Mouse (Mus musculus): ENCODE data around the gene Pimreg. TPM values are rescaled to one million over a fixed set of nuclear protein-coding genes. Genes with fewer than 3 reads are reported as not detected.

The Pimreg gene
- polyA plus RNA-seq, 1 experiment: 156 TPM

GRCm38 (mm10) chr11:72024193-72024781 lies 17.5 kb upstream of the Pimreg start:
- H3K36me3 ChIP-seq (ENCODE audit: control insufficient read depth, insufficient read depth): no peaks in the 10 kb centered on the region
- H3K27me3 ChIP-seq (ENCODE audit: control insufficient read depth, insufficient read depth, insufficient read length): peaks cover 11% of the 10 kb centered on the region
- H3K4me3 ChIP-seq (ENCODE audit: insufficient read depth, poor library complexity, severe bottlenecking): no peak overlapping the region
- no peaks in the 10 kb centered on the region for H3K79me3 ChIP-seq (ENCODE audit: low read depth)
- H3ac ChIP-seq (ENCODE audit: control insufficient read depth, insufficient read length, low read depth): no peak overlapping the region
- H3K79me2 ChIP-seq (ENCODE audit: control insufficient read depth, insufficient read depth): no peaks in the 10 kb centered on the region
- no peak for TF ChIP-seq FOSL1 (IDR thresholded peaks at IDR 0.05; ENCODE audit: insufficient read depth, low read length, poor library complexity, severe bottlenecking)
- TF ChIP-seq USF1 (IDR thresholded peaks at IDR 0.05; ENCODE audit: low read depth): no peak
- no peak for TF ChIP-seq MYOG (IDR thresholded peaks at IDR 0.05; ENCODE audit: control insufficient read depth, extremely low read depth, insufficient read length)
- TF ChIP-seq MAX (IDR thresholded peaks at IDR 0.05): no peak
- peak; percentile 68 for TF ChIP-seq CTCF (IDR thresholded peaks at IDR 0.05; ENCODE audit: control insufficient read depth, insufficient read depth, insufficient read length)
- TF ChIP-seq MYOD1 (IDR thresholded peaks at IDR 0.05; ENCODE audit: control insufficient read depth, insufficient read length, low read depth): no peak

- Histone ChIP-seq H3K79me3 (ENCODE audit: low read depth) (no peaks in the 10 kb centered on the region), H3K4me3 (ENCODE audit: insufficient read depth, poor library complexity, severe bottlenecking) (no peak overlapping the region), H3K36me3 (ENCODE audit: control insufficient read depth, insufficient read depth) (no peaks in the 10 kb centered on the region), H3ac (ENCODE audit: control insufficient read depth, insufficient read length, low read depth) (no peak overlapping the region), H3K79me2 (ENCODE audit: control insufficient read depth, insufficient read depth) (no peaks in the 10 kb centered on the region), H3K27me3 (ENCODE audit: control insufficient read depth, insufficient read depth, insufficient read length) (peaks cover 21% of the 10 kb centered on the region)
- TF ChIP-seq USF1 (IDR thresholded peaks at IDR 0.05; ENCODE audit: low read depth) (no peak), MYOG (IDR thresholded peaks at IDR 0.05; ENCODE audit: control insufficient read depth, extremely low read depth, insufficient read length) (no peak), CTCF (IDR thresholded peaks at IDR 0.05; ENCODE audit: control insufficient read depth, insufficient read depth, insufficient read length) (peak; percentile 22), MYOD1 (IDR thresholded peaks at IDR 0.05; ENCODE audit: control insufficient read depth, insufficient read length, low read depth) (no peak)
These were observed 16.0 kb upstream of the Pimreg start for GRCm38 (mm10) chr11:72025843-72026242.

GRCm38 (mm10) chr11:72026516-72026915 lies 15.3 kb upstream of the Pimreg start:
- H3K79me3 ChIP-seq (ENCODE audit: low read depth): no peaks in the 10 kb centered on the region
- TF ChIP-seq MAX (IDR thresholded peaks at IDR 0.05) (no peak), CTCF (IDR thresholded peaks at IDR 0.05; ENCODE audit: control insufficient read depth, insufficient read depth, insufficient read length) (no peak), FOSL1 (IDR thresholded peaks at IDR 0.05; ENCODE audit: insufficient read depth, low read length, poor library complexity, severe bottlenecking) (no peak), CEBPB (IDR thresholded peaks at IDR 0.05; ENCODE audit: low read depth) (no peak), MYOD1 (IDR thresholded peaks at IDR 0.05; ENCODE audit: control insufficient read depth, insufficient read length, low read depth) (no peak), MYOG (IDR thresholded peaks at IDR 0.05; ENCODE audit: control insufficient read depth, extremely low read depth, insufficient read length) (no peak), USF1 (IDR thresholded peaks at IDR 0.05; ENCODE audit: low read depth) (no peak)
- H3K79me2 ChIP-seq (ENCODE audit: control insufficient read depth, insufficient read depth): no peaks in the 10 kb centered on the region
- no peaks in the 10 kb centered on the region for H3K36me3 ChIP-seq (ENCODE audit: control insufficient read depth, insufficient read depth)
- H3ac ChIP-seq (ENCODE audit: control insufficient read depth, insufficient read length, low read depth): no peak overlapping the region
- H3K4me3 ChIP-seq (ENCODE audit: insufficient read depth, poor library complexity, severe bottlenecking): no peak overlapping the region
- H3K27me3 ChIP-seq (ENCODE audit: control insufficient read depth, insufficient read depth, insufficient read length): peaks cover 21% of the 10 kb centered on the region

GRCm38 (mm10) chr11:72027836-72028235 lies 14.0 kb upstream of the Pimreg start:
- H3K36me3 ChIP-seq (ENCODE audit: control insufficient read depth, insufficient read depth): no peaks in the 10 kb centered on the region
- no peak for TF ChIP-seq MYOD1 (IDR thresholded peaks at IDR 0.05; ENCODE audit: control insufficient read depth, insufficient read length, low read depth)
- TF ChIP-seq CTCF (IDR thresholded peaks at IDR 0.05; ENCODE audit: control insufficient read depth, insufficient read depth, insufficient read length): no peak
- no peak for TF ChIP-seq CEBPB (IDR thresholded peaks at IDR 0.05; ENCODE audit: low read depth)
- TF ChIP-seq FOSL1 (IDR thresholded peaks at IDR 0.05; ENCODE audit: insufficient read depth, low read length, poor library complexity, severe bottlenecking): no peak
- TF ChIP-seq MAX (IDR thresholded peaks at IDR 0.05): no peak
- no peak for TF ChIP-seq MYOG (IDR thresholded peaks at IDR 0.05; ENCODE audit: control insufficient read depth, extremely low read depth, insufficient read length)
- no peak for TF ChIP-seq USF1 (IDR thresholded peaks at IDR 0.05; ENCODE audit: low read depth)
- no peaks in the 10 kb centered on the region for H3K79me2 ChIP-seq (ENCODE audit: control insufficient read depth, insufficient read depth)
- H3K4me3 ChIP-seq (ENCODE audit: insufficient read depth, poor library complexity, severe bottlenecking): no peak overlapping the region
- H3K79me3 ChIP-seq (ENCODE audit: low read depth): no peaks in the 10 kb centered on the region
- H3K27me3 ChIP-seq (ENCODE audit: control insufficient read depth, insufficient read depth, insufficient read length): peaks cover 21% of the 10 kb centered on the region
- H3ac ChIP-seq (ENCODE audit: control insufficient read depth, insufficient read length, low read depth): no peak overlapping the region

- peaks cover 21% of the 10 kb centered on the region for H3K27me3 ChIP-seq (ENCODE audit: control insufficient read depth, insufficient read depth, insufficient read length)
- H3K79me2 ChIP-seq (ENCODE audit: control insufficient read depth, insufficient read depth): no peaks in the 10 kb centered on the region
- H3K4me3 ChIP-seq (ENCODE audit: insufficient read depth, poor library complexity, severe bottlenecking): no peak overlapping the region
- H3K79me3 ChIP-seq (ENCODE audit: low read depth): no peaks in the 10 kb centered on the region
- no peak for TF ChIP-seq USF1 (IDR thresholded peaks at IDR 0.05; ENCODE audit: low read depth)
- TF ChIP-seq CTCF (IDR thresholded peaks at IDR 0.05; ENCODE audit: control insufficient read depth, insufficient read depth, insufficient read length): peak; percentile 77
- no peaks in the 10 kb centered on the region for H3K36me3 ChIP-seq (ENCODE audit: control insufficient read depth, insufficient read depth)
- H3ac ChIP-seq (ENCODE audit: control insufficient read depth, insufficient read length, low read depth): no peak overlapping the region
These were observed 12.7 kb upstream of the Pimreg start for GRCm38 (mm10) chr11:72029143-72029542.

- Histone ChIP-seq H3K4me3 (ENCODE audit: insufficient read depth, poor library complexity, severe bottlenecking) (no peak overlapping the region), H3K36me3 (ENCODE audit: control insufficient read depth, insufficient read depth) (no peaks in the 10 kb centered on the region), H3K79me2 (ENCODE audit: control insufficient read depth, insufficient read depth) (no peaks in the 10 kb centered on the region), H3K79me3 (ENCODE audit: low read depth) (no peaks in the 10 kb centered on the region), H3ac (ENCODE audit: control insufficient read depth, insufficient read length, low read depth) (no peak overlapping the region), H3K27me3 (ENCODE audit: control insufficient read depth, insufficient read depth, insufficient read length) (peaks cover 21% of the 10 kb centered on the region)
- no peak for TF ChIP-seq CTCF (IDR thresholded peaks at IDR 0.05; ENCODE audit: control insufficient read depth, insufficient read depth, insufficient read length)
- TF ChIP-seq MAX (IDR thresholded peaks at IDR 0.05): no peak
- no peak for TF ChIP-seq CEBPB (IDR thresholded peaks at IDR 0.05; ENCODE audit: low read depth)
- no peak for TF ChIP-seq FOSL1 (IDR thresholded peaks at IDR 0.05; ENCODE audit: insufficient read depth, low read length, poor library complexity, severe bottlenecking)
- no peak for TF ChIP-seq USF1 (IDR thresholded peaks at IDR 0.05; ENCODE audit: low read depth)
- TF ChIP-seq MYOG (IDR thresholded peaks at IDR 0.05; ENCODE audit: control insufficient read depth, extremely low read depth, insufficient read length): no peak
- no peak for TF ChIP-seq MYOD1 (IDR thresholded peaks at IDR 0.05; ENCODE audit: control insufficient read depth, insufficient read length, low read depth)
These were observed 10.5 kb upstream of the Pimreg start for GRCm38 (mm10) chr11:72031353-72031752.
